Mouse (Mus musculus): ENCODE measurements at regions not wholly inside any gene's neighbourhood (a gene's known extent, or its start where the extent isn't known, plus 50 kb on each side); places are given as distances from the start of the nearest gene placed in this dataset.

DNA sequence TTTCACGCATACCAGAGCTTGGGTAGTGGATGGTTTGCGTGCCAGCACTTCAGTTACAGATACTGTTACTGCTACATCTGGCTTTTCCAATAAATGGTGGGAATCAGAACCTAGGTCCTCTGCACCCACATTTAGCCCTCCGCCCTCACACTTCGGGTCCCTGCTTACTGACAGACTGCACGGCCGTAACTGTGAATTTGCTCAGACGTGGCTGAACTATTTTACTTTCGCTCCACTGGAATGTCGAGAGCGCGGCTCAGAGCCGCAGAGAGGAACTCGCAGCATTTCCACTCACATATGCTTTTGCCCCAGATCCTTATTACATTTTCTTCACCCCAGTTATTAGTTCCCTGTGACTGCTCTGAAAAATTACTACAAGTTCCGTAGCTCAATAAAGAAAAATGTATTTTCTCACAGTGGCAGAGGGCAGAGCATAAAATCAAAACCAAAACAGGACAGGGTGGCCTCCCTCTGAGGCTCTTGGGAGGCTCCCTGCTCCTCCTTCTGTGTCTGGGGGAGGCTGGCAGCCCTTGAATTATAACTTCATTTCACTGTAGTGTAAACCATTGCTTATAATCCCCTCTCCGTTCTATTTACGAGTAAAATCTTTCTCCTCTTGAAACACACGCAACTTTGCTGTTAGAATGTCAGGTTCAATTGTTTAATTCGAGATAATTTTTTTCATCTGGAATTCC, 1024.7 kb downstream of the Fam19a2 start:
- DNase-seq (ENCODE audit: low read depth, low spot score): no peak
- no peaks in the 10 kb centered on the region for H3K79me2 ChIP-seq (ENCODE audit: control insufficient read depth, insufficient read depth, low read length, poor library complexity)
- TF ChIP-seq POLR2AphosphoS2 (IDR thresholded peaks at IDR 0.05; ENCODE audit: low read length): no peak
- no peaks in the 10 kb centered on the region for H3K9me3 ChIP-seq (replicated peaks; ENCODE audit: insufficient read depth, low read length)
- no peak overlapping the region for H3K4me3 ChIP-seq (ENCODE audit: control insufficient read depth in 1 of 2, insufficient read depth in 1 of 2, low read depth in 2 of 2, low read length in 2 of 2)
- no peaks in the 10 kb centered on the region for H3K4me1 ChIP-seq (ENCODE audit: control insufficient read depth in 1 of 2, insufficient read depth in 2 of 2, low read length in 2 of 2)
- no peak overlapping the region for H3K9ac ChIP-seq (ENCODE audit: control insufficient read depth, low read depth, low read length, poor library complexity, severe bottlenecking)
- H3K27ac ChIP-seq (ENCODE audit: control insufficient read depth, low read depth, low read length): no peak overlapping the region
- H3K36me3 ChIP-seq (ENCODE audit: control insufficient read depth in 1 of 2, insufficient read depth in 2 of 2, low read length in 2 of 2): no peaks in the 10 kb centered on the region
- no peaks in the 10 kb centered on the region for H3K27me3 ChIP-seq (ENCODE audit: control insufficient read depth in 1 of 2, insufficient read depth in 2 of 2, low read length in 2 of 2)

GRCm38 (mm10) chr10:124297198-124297677, 1033.4 kb downstream of the Fam19a2 start:
- no peak for DNase-seq (ENCODE audit: low read depth, low spot score)
- H3K27me3 ChIP-seq (ENCODE audit: control insufficient read depth in 1 of 2, insufficient read depth in 2 of 2, low read length in 2 of 2): no peaks in the 10 kb centered on the region
- no peak overlapping the region for H3K4me3 ChIP-seq (ENCODE audit: control insufficient read depth in 1 of 2, insufficient read depth in 1 of 2, low read depth in 2 of 2, low read length in 2 of 2)
- H3K79me2 ChIP-seq (ENCODE audit: control insufficient read depth, insufficient read depth, low read length, poor library complexity): no peaks in the 10 kb centered on the region
- H3K36me3 ChIP-seq (ENCODE audit: control insufficient read depth in 1 of 2, insufficient read depth in 2 of 2, low read length in 2 of 2): no peaks in the 10 kb centered on the region
- no peak for TF ChIP-seq NRF1 (IDR thresholded peaks at IDR 0.05; ENCODE audit: insufficient read depth, low read depth, low read length, poor library complexity, severe bottlenecking)
- TF ChIP-seq MAX (IDR thresholded peaks at IDR 0.05; ENCODE audit: low read length): no peak
- no peak for TF ChIP-seq ZMIZ1 (IDR thresholded peaks at IDR 0.05; ENCODE audit: low read depth, low read length)
- TF ChIP-seq GATA1 (IDR thresholded peaks at IDR 0.05; ENCODE audit: low read depth, low read length): no peak
- TF ChIP-seq CHD2 (IDR thresholded peaks at IDR 0.05; ENCODE audit: low read length): no peak
- TF ChIP-seq JUND (IDR thresholded peaks at IDR 0.05; ENCODE audit: low read depth, low read length): no peak
- TF ChIP-seq ZNF384 (IDR thresholded peaks at IDR 0.05; ENCODE audit: low read depth, low read length): no peak
- no peak for TF ChIP-seq POLR2A (IDR thresholded peaks at IDR 0.05; ENCODE audit: control insufficient read depth in 1 of 2, insufficient read depth in 1 of 2, low read depth in 1 of 2, low read length in 2 of 2, poor library complexity in 1 of 2)
- no peak for TF ChIP-seq E2F4 (IDR thresholded peaks at IDR 0.05; ENCODE audit: borderline replicate concordance, low read depth, low read length)
- H3K27ac ChIP-seq (ENCODE audit: control insufficient read depth, low read depth, low read length): no peak overlapping the region
- H3K9ac ChIP-seq (ENCODE audit: control insufficient read depth, low read depth, low read length, poor library complexity, severe bottlenecking): no peak overlapping the region
- H3K9me3 ChIP-seq (replicated peaks; ENCODE audit: insufficient read depth, low read length): no peaks in the 10 kb centered on the region
- no peaks in the 10 kb centered on the region for H3K4me1 ChIP-seq (ENCODE audit: control insufficient read depth in 1 of 2, insufficient read depth in 2 of 2, low read length in 2 of 2)

- Histone ChIP-seq H3K27ac (ENCODE audit: control insufficient read depth, low read depth, low read length) (no peak overlapping the region), H3K36me3 (ENCODE audit: control insufficient read depth in 1 of 2, insufficient read depth in 2 of 2, low read length in 2 of 2) (no peaks in the 10 kb centered on the region), H3K9me3 (replicated peaks; ENCODE audit: insufficient read depth, low read length) (no peaks in the 10 kb centered on the region), H3K4me3 (ENCODE audit: control insufficient read depth in 1 of 2, insufficient read depth in 1 of 2, low read depth in 2 of 2, low read length in 2 of 2) (no peak overlapping the region), H3K9ac (ENCODE audit: control insufficient read depth, low read depth, low read length, poor library complexity, severe bottlenecking) (no peak overlapping the region), H3K4me1 (ENCODE audit: control insufficient read depth in 1 of 2, insufficient read depth in 2 of 2, low read length in 2 of 2) (no peaks in the 10 kb centered on the region), H3K27me3 (ENCODE audit: control insufficient read depth in 1 of 2, insufficient read depth in 2 of 2, low read length in 2 of 2) (no peaks in the 10 kb centered on the region), H3K79me2 (ENCODE audit: control insufficient read depth, insufficient read depth, low read length, poor library complexity) (no peaks in the 10 kb centered on the region)
- no peak for TF ChIP-seq ELF1 (IDR thresholded peaks at IDR 0.05; ENCODE audit: low read depth, low read length)
- TF ChIP-seq RAD21 (IDR thresholded peaks at IDR 0.05; ENCODE audit: low read depth, low read length): no peak
- no peak for TF ChIP-seq BHLHE40 (IDR thresholded peaks at IDR 0.05; ENCODE audit: borderline replicate concordance, low read depth, low read length)
- no peak for TF ChIP-seq UBTF (IDR thresholded peaks at IDR 0.05; ENCODE audit: borderline replicate concordance, insufficient read depth, low read depth, low read length)
- no peak for TF ChIP-seq SIN3A (IDR thresholded peaks at IDR 0.05; ENCODE audit: low read length)
- no peak for DNase-seq (ENCODE audit: low read depth, low spot score)
Measured at GRCm38 (mm10) chr10:124304683-124305082, 1040.9 kb downstream of the Fam19a2 start.
